Mouse (Mus musculus): Measurements from ENCODE around the gene Gorasp2. TPM values are rescaled to one million over a fixed set of nuclear protein-coding genes. Genes with fewer than 3 reads are reported as not detected.

Gorasp2 gene
- polyA plus RNA-seq, 1 experiment: 42.1 TPM

- TF ChIP-seq POLR2A (IDR thresholded peaks at IDR 0.05; ENCODE audit: borderline replicate concordance, control insufficient read depth, low read depth, low read length) (no peak), CTCF (IDR thresholded peaks at IDR 0.05; ENCODE audit: control insufficient read depth, insufficient read depth, low read length) (no peak)
- no peak overlapping the region for H3K27ac ChIP-seq (ENCODE audit: control insufficient read depth, insufficient read depth, low read depth, low read length, poor library complexity)
- no peak overlapping the region for H3K4me3 ChIP-seq (replicated peaks; ENCODE audit: control insufficient read depth, low read depth, low read length)
- 72% methylated on average over 6 of the region's 6 CpGs for WGBS
- no peaks in the 10 kb centered on the region for H3K4me1 ChIP-seq (ENCODE audit: control insufficient read depth, insufficient read depth, low read length)
Measured at GRCm38 (mm10) chr2:70645266-70645780, 16.1 kb upstream of the Gorasp2 start.

DNA sequence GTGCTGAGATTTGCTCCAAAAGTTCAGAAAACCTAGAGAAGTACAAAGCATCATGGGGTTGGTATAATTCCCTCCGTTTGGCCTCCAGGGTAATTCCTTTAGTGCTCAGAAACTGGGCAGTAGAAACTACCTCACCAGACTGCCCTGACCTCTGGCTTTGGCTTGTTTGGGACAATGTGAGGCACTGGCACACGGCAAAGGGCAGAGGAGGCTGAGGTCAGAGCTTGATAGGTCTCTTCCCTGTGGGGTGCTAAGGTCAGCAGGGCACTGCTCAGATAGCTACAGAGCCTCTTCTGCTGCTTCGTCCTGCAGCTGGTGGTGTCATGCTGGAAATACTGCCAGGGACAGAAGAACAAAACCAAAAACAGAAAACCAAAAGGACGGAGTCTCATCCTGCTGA is 13.7 kb upstream of the Gorasp2 start:
- WGBS: 66% methylated on average over 4 of the region's 4 CpGs
- H3K4me1 ChIP-seq (ENCODE audit: control insufficient read depth, insufficient read depth, low read length): no peaks in the 10 kb centered on the region
- TF ChIP-seq POLR2A (IDR thresholded peaks at IDR 0.05; ENCODE audit: borderline replicate concordance, control insufficient read depth, low read depth, low read length): no peak
- TF ChIP-seq CTCF (IDR thresholded peaks at IDR 0.05; ENCODE audit: control insufficient read depth, insufficient read depth, low read length): no peak
- H3K27ac ChIP-seq (ENCODE audit: control insufficient read depth, insufficient read depth, low read depth, low read length, poor library complexity): no peak overlapping the region
- H3K4me3 ChIP-seq (replicated peaks; ENCODE audit: control insufficient read depth, low read depth, low read length): no peak overlapping the region

- Histone ChIP-seq H3K4me3 (replicated peaks; ENCODE audit: control insufficient read depth, low read depth, low read length) (no peak overlapping the region), H3K27ac (ENCODE audit: control insufficient read depth, insufficient read depth, low read depth, low read length, poor library complexity) (no peak overlapping the region), H3K4me1 (ENCODE audit: control insufficient read depth, insufficient read depth, low read length) (no peaks in the 10 kb centered on the region)
- TF ChIP-seq CTCF (IDR thresholded peaks at IDR 0.05; ENCODE audit: control insufficient read depth, insufficient read depth, low read length) (no peak), POLR2A (IDR thresholded peaks at IDR 0.05; ENCODE audit: borderline replicate concordance, control insufficient read depth, low read depth, low read length) (no peak)
- 76% methylated on average over 5 of the region's 5 CpGs for WGBS
Measured at GRCm38 (mm10) chr2:70648271-70648670, 13.1 kb upstream of the Gorasp2 start.

DNA sequence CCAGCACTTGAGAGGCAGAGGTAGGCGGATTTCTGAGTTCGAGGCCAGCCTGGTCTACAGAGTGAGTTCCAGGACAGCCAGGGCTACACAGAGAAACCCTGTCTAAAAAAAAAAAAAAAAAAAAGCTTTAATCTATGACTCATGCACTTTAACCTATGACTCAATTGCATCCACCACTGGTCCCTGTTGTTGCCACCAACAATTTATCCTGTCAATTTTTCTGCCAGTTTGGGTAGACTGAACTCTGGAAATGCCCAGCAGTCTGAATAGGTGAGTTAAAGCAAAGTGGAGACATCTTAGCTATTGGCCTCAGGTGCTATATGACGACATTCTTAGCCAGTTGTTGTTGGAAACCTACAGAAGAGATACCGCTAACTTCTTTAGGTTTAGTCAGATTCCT is 11.9 kb upstream of the Gorasp2 start:
- TF ChIP-seq CTCF (IDR thresholded peaks at IDR 0.05; ENCODE audit: control insufficient read depth, insufficient read depth, low read length): no peak
- no peak for TF ChIP-seq POLR2A (IDR thresholded peaks at IDR 0.05; ENCODE audit: borderline replicate concordance, control insufficient read depth, low read depth, low read length)
- no peak overlapping the region for H3K4me3 ChIP-seq (replicated peaks; ENCODE audit: control insufficient read depth, low read depth, low read length)
- WGBS: 78% methylated on average over 4 of the region's 4 CpGs
- H3K27ac ChIP-seq (ENCODE audit: control insufficient read depth, insufficient read depth, low read depth, low read length, poor library complexity): no peak overlapping the region
- no peaks in the 10 kb centered on the region for H3K4me1 ChIP-seq (ENCODE audit: control insufficient read depth, insufficient read depth, low read length)

- Histone ChIP-seq H3K4me3 (replicated peaks; ENCODE audit: control insufficient read depth, low read depth, low read length) (no peak overlapping the region), H3K27ac (ENCODE audit: control insufficient read depth, insufficient read depth, low read depth, low read length, poor library complexity) (no peak overlapping the region), H3K4me1 (ENCODE audit: control insufficient read depth, insufficient read depth, low read length) (no peaks in the 10 kb centered on the region)
- TF ChIP-seq POLR2A (IDR thresholded peaks at IDR 0.05; ENCODE audit: borderline replicate concordance, control insufficient read depth, low read depth, low read length): no peak
- TF ChIP-seq CTCF (IDR thresholded peaks at IDR 0.05; ENCODE audit: control insufficient read depth, insufficient read depth, low read length): no peak
- WGBS: 61% methylated on average over 6 of the region's 6 CpGs
Measured at GRCm38 (mm10) chr2:70651820-70652219, 9.6 kb upstream of the Gorasp2 start.

GRCm38 (mm10) chr2:70657083-70657482 is 4.3 kb upstream of the Gorasp2 start:
- Histone ChIP-seq H3K4me1 (ENCODE audit: control insufficient read depth, insufficient read depth, low read length) (no peaks in the 10 kb centered on the region; the same call in 1 of the 2 replicates), H3K4me3 (replicated peaks; ENCODE audit: control insufficient read depth, low read depth, low read length) (no peak overlapping the region), H3K27ac (ENCODE audit: control insufficient read depth, insufficient read depth, low read depth, low read length, poor library complexity) (no peak overlapping the region)
- WGBS: 65% methylated on average over 7 of the region's 7 CpGs
- no peak for TF ChIP-seq CTCF (IDR thresholded peaks at IDR 0.05; ENCODE audit: control insufficient read depth, insufficient read depth, low read length)
- no peak for TF ChIP-seq POLR2A (IDR thresholded peaks at IDR 0.05; ENCODE audit: borderline replicate concordance, control insufficient read depth, low read depth, low read length)

- WGBS: under 1% methylated on average over 54 of the region's 54 CpGs
Measured at GRCm38 (mm10) chr2:70661715-70662495, 529 bp downstream of the Gorasp2 start, which contains the start of gene Gm26558. Gm26558 (minus strand) TSS chr2:70662108.

DNA sequence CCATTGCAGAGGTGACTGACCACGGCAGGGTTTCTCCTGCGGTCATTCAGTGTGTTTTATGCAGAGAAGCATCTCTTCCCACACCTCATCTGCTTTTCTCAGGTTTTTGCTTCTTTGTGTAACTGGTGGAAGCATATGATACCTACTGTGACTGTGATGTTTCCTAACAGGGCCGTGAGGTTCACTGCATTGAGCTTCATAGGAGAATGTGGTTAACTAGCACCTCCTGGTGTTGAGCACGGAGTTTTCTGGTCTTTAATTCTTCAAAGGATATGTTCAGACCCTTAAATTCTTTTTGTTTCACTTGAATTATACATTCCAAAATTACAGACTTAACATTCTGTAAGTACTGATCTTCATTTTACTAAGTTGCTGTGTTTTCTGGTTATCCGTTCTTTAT is 2.4 kb downstream of the Gorasp2 start:
- Histone ChIP-seq H3K4me1 (ENCODE audit: control insufficient read depth, insufficient read depth, low read length) (peaks cover under 1% of the 10 kb centered on the region), H3K27ac (ENCODE audit: control insufficient read depth, insufficient read depth, low read depth, low read length, poor library complexity) (no peak overlapping the region)
- WGBS: 59% methylated on average over 5 of the region's 5 CpGs

More at GRCm38 (mm10) chr2:70661715-70662495, 529 bp downstream of the Gorasp2 start, which contains the start of gene Gm26558:
- peak within 1 kb of the TSS; percentile 90 for H3K4me3 ChIP-seq (replicated peaks; ENCODE audit: control insufficient read depth, low read depth, low read length)
- no peaks in the 10 kb centered on the region; the same call in 1 of the 2 replicates for H3K4me1 ChIP-seq (ENCODE audit: control insufficient read depth, insufficient read depth, low read length)
- TF ChIP-seq CTCF (IDR thresholded peaks at IDR 0.05; ENCODE audit: control insufficient read depth, insufficient read depth, low read length) (no peak), POLR2A (IDR thresholded peaks at IDR 0.05; ENCODE audit: borderline replicate concordance, control insufficient read depth, low read depth, low read length) (no peak)
- peak within 1 kb of the TSS; percentile 95 for H3K27ac ChIP-seq (ENCODE audit: control insufficient read depth, insufficient read depth, low read depth, low read length, poor library complexity)

More for the DNA sequence above, 2.4 kb downstream of the Gorasp2 start:
- TF ChIP-seq POLR2A (IDR thresholded peaks at IDR 0.05; ENCODE audit: borderline replicate concordance, control insufficient read depth, low read depth, low read length): no peak
- TF ChIP-seq CTCF (IDR thresholded peaks at IDR 0.05; ENCODE audit: control insufficient read depth, insufficient read depth, low read length): no peak
- H3K4me3 ChIP-seq (replicated peaks; ENCODE audit: control insufficient read depth, low read depth, low read length): no peak overlapping the region

All from bone marrow, adult 2 months (tissue).